Mouse (Mus musculus) embryonic facial prominence, embryonic 11.5 days (tissue): ENCODE measurements around the gene Olfr678. TPM values are rescaled to one million over a fixed set of nuclear protein-coding genes. Genes with fewer than 3 reads are reported as not detected.

Source experiments
- ATAC-seq: fragments of 200-750 bp; cut with Nextera tagmentation; replicated peaks from 2 replicates; pipeline ENCODE4 v1.8.0; 2017; ENCODE audit warnings: low read depth; ENCODE audit not compliant: insufficient number of reproducible peaks, low FRiP score, low TSS enrichment
- DNase-seq: peaks from one replicate; pipeline ENCODE4 v3.0.0-alpha.2; 2015; ENCODE audit warnings: low spot score
- H3K27ac ChIP-seq: fragments of 300-500 bp; sonication (generic); replicated peaks from 2 replicates; pipeline ENCODE4 v1.5.1; 2014; ENCODE audit warnings: mild to moderate bottlenecking, low read depth, low read length, control low read depth
- H3K27me3 ChIP-seq: fragments of 300-500 bp; sonication (generic); 2 replicates; pipeline ENCODE4 v1.6.1; 2014; ENCODE audit warnings: mild to moderate bottlenecking, low read length, moderate library complexity, mixed read lengths; ENCODE audit not compliant: control insufficient read depth, insufficient read depth
- H3K36me3 ChIP-seq: fragments of 300-500 bp; sonication (generic); replicated peaks from 2 replicates; pipeline ENCODE4 v1.6.1; 2014; ENCODE audit warnings: low read depth, mild to moderate bottlenecking, low read length, moderate library complexity, mixed read lengths; ENCODE audit not compliant: control insufficient read depth, insufficient read depth
- H3K4me1 ChIP-seq: fragments of 300-500 bp; sonication (generic); 2 replicates; pipeline ENCODE4 v1.6.1; 2014; ENCODE audit warnings: low read length, mixed read lengths; ENCODE audit not compliant: control insufficient read depth, insufficient read depth
- H3K4me2 ChIP-seq: fragments of 300-500 bp; sonication (generic); 2 replicates; pipeline ENCODE4 v1.6.1; 2014; ENCODE audit warnings: low read depth, mild to moderate bottlenecking, control low read depth, low read length, moderate library complexity
- H3K4me3 ChIP-seq: fragments of 300-500 bp; sonication (generic); 2 replicates; pipeline ENCODE4 v1.5.1; 2014; ENCODE audit warnings: low read depth, low read length, control low read depth
- H3K9ac ChIP-seq: fragments of 300-500 bp; sonication (generic); replicated peaks from 2 replicates; pipeline ENCODE4 v1.6.1; 2014; ENCODE audit warnings: mild to moderate bottlenecking, control low read depth, low read length
- H3K9me3 ChIP-seq: fragments of 300-500 bp; sonication (generic); replicated peaks from 2 replicates; pipeline ENCODE4 v1.6.1; 2016; ENCODE audit warnings: mild to moderate bottlenecking, low read length, inconsistent platforms, mixed read lengths; ENCODE audit not compliant: control insufficient read depth
- polyA plus RNA-seq: library from polyadenylated mRNA; unstranded; fragments of >200 nt; fragmentation: Nextera tagmentation; extraction: Ambion mirVana; gene quantifications from 2 replicates; pipeline ENCODE4 v1.2.1, GENCODE M21; 2014

The Olfr678 gene
- polyA plus RNA-seq, 1 experiment from 2014 or later = not detected

DNA sequence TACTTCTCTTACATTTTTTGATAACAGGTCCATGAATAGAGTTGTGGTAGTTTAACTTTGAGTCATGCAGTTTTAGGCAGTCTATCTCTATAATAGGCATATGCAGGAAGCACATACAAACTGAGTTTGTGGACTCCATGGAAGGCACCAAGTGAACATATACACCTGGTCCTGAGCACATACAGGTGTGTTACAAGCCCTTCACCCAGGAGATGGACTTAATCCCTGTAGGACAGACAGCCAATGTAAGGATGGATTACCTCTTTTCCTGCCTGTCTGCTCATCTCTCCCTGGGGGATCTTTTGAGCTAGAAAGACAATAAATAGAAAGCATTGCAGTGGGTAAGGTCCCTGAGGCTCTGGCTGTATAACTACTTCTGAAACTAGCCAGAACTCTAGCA lies 52.3 kb downstream of the Olfr678 start, which contains the start of gene Olfr681:
Olfr681 (plus strand) TSS at position 301 of the 400 bp plus-strand sequence.
- Histone ChIP-seq H3K9ac (no peak within 1 kb of the TSS), H3K4me3 (no peak within 1 kb of the TSS), H3K4me2 (no peak within 1 kb of the TSS), H3K4me1 (no peaks in the 10 kb centered on the region), H3K9me3 (no peaks in the 10 kb centered on the region), H3K27ac (no peak within 1 kb of the TSS), H3K36me3 (no peaks in the 10 kb centered on the region), H3K27me3 (no peaks in the 10 kb centered on the region)
- DNase-seq = no peak
- no peak for ATAC-seq

Other genes starting within 250 kb of the Olfr678 start
- gene Usp17lb, start 221.9 kb upstream of the Olfr678 start, polyA plus RNA-seq = not detected in 2 replicates
- gene Usp17la, start 207.5 kb upstream of the Olfr678 start, polyA plus RNA-seq = not detected in 2 replicates
- not detected in 2 replicates for gene Olfr665, start 186.4 kb upstream of the Olfr678 start, polyA plus RNA-seq
- not detected in 2 replicates for gene Olfr666, start 168.5 kb upstream of the Olfr678 start, polyA plus RNA-seq
- not detected in 2 replicates for gene Olfr667, start 143.0 kb upstream of the Olfr678 start, polyA plus RNA-seq
- not detected in 2 replicates for gene Olfr668, start 136.4 kb upstream of the Olfr678 start, polyA plus RNA-seq
- not detected in 2 replicates for gene Olfr669, start 130.2 kb upstream of the Olfr678 start, polyA plus RNA-seq
- not detected in 2 replicates for gene Olfr670, start 101.9 kb upstream of the Olfr678 start, polyA plus RNA-seq
- not detected in 2 replicates for gene Olfr671, start 85.3 kb upstream of the Olfr678 start, polyA plus RNA-seq
- gene Olfr672, start 62.4 kb upstream of the Olfr678 start, polyA plus RNA-seq = not detected in 2 replicates
- not detected in 2 replicates for gene Olfr675, start 36.0 kb upstream of the Olfr678 start, polyA plus RNA-seq
- not detected in 2 replicates for gene Olfr676, start 31.8 kb upstream of the Olfr678 start, polyA plus RNA-seq
- gene Olfr677, start 13.1 kb upstream of the Olfr678 start, polyA plus RNA-seq = not detected in 2 replicates
- not detected in 2 replicates for gene Olfr679, start 16.7 kb downstream of the Olfr678 start, polyA plus RNA-seq
- not detected in 2 replicates for gene Olfr680-ps1, start 28.3 kb downstream of the Olfr678 start, polyA plus RNA-seq
- gene Olfr681, start 52.4 kb downstream of the Olfr678 start, polyA plus RNA-seq = not detected in 2 replicates
- not detected in 2 replicates for gene Olfr683, start 82.5 kb downstream of the Olfr678 start, polyA plus RNA-seq
- not detected in 2 replicates for gene Olfr684, start 99.2 kb downstream of the Olfr678 start, polyA plus RNA-seq
- not detected in 2 replicates for gene Olfr685, start 121.5 kb downstream of the Olfr678 start, polyA plus RNA-seq
- gene Olfr686, start 143.0 kb downstream of the Olfr678 start, polyA plus RNA-seq = not detected in 2 replicates
- not detected in 2 replicates for gene Olfr688, start 223.6 kb downstream of the Olfr678 start, polyA plus RNA-seq
- not detected in 2 replicates for gene Olfr689, start 246.7 kb downstream of the Olfr678 start, polyA plus RNA-seq